Mouse (Mus musculus) intestine, embryonic 16.5 days (tissue): ENCODE data around the gene Sema6b. TPM values are rescaled to one million over a fixed set of nuclear protein-coding genes. Genes with fewer than 3 reads are reported as not detected.
"Not testable (repeated sequence)": the region's sequence is repeated elsewhere in the genome, so short reads cannot be mapped to it uniquely, and the experiment has no call there.

Source experiments
- ATAC-seq: fragments of 200-750 bp; cut with Nextera tagmentation; 2 replicates; pipeline ENCODE4 v1.8.0; 2017; ENCODE audit warnings: moderate TSS enrichment, moderate library complexity
- H3K27ac ChIP-seq: fragments of 300-500 bp; sonication (generic); 2 replicates; pipeline ENCODE4 v1.5.1; 2014; ENCODE audit warnings: mild to moderate bottlenecking, low read length
- H3K27me3 ChIP-seq: fragments of 300-500 bp; sonication (generic); replicated peaks from 2 replicates; pipeline ENCODE4 v1.6.1; 2014; ENCODE audit warnings: low read length, control low read depth, mixed read lengths; ENCODE audit not compliant: control insufficient read depth, insufficient read depth
- H3K36me3 ChIP-seq: fragments of 300-500 bp; sonication (generic); 2 replicates; pipeline ENCODE4 v1.6.1; 2014; ENCODE audit warnings: low read length, control low read depth; ENCODE audit not compliant: control insufficient read depth, insufficient read depth
- H3K4me1 ChIP-seq: fragments of 300-500 bp; sonication (generic); 2 replicates; pipeline ENCODE4 v1.6.1; 2014; ENCODE audit warnings: low read length, control low read depth, mixed read lengths; ENCODE audit not compliant: control insufficient read depth, insufficient read depth
- H3K4me2 ChIP-seq: fragments of 300-500 bp; sonication (generic); 2 replicates; pipeline ENCODE4 v1.6.1; 2014; ENCODE audit warnings: low read depth, low read length, control low read depth
- H3K4me3 ChIP-seq: fragments of 300-500 bp; sonication (generic); 2 replicates; pipeline ENCODE4 v1.5.1; 2014; ENCODE audit warnings: mild to moderate bottlenecking, low read length
- H3K9ac ChIP-seq: fragments of 300-500 bp; sonication (generic); 2 replicates; pipeline ENCODE4 v1.6.1; 2014; ENCODE audit warnings: low read depth, low read length
- H3K9me3 ChIP-seq: fragments of 300-500 bp; sonication (generic); 2 replicates; pipeline ENCODE4 v1.6.1; 2016; ENCODE audit warnings: low read length, control low read depth; ENCODE audit not compliant: control insufficient read depth
- WGBS: fragments of 180-500 bp; shearing (Covaris S2); extraction: QIAGEN DNeasy Blood & Tissue Kit; methylation state at CpG from one replicate; pipeline ENCODE4 v1.1.7; 2014; 5-methylcytosine and 5-hydroxymethylcytosine counted together
- polyA plus RNA-seq: library from polyadenylated mRNA; unstranded; fragments of >200 nt; fragmentation: Nextera tagmentation; extraction: Ambion mirVana; gene quantifications from 2 replicates; pipeline ENCODE4 v1.2.1, GENCODE M21; 2015

Sema6b gene
- polyA plus RNA-seq, 1 experiment from 2014 or later, result 0.81 TPM

GRCm38 (mm10) chr17:56112743-56113142 lies 27.4 kb downstream of the Sema6b start:
- 69% methylated on average over 3 of the region's 3 CpGs for WGBS
- H3K27me3 ChIP-seq, result 0 out of 2 replicates have a peak, but pooled peaks cover 2% of the 10 kb centered on the region
- H3K9ac ChIP-seq, result no peak overlapping the region
- no peak overlapping the region for H3K4me2 ChIP-seq
- no peaks in the 10 kb centered on the region for H3K36me3 ChIP-seq
- peaks cover 14% of the 10 kb centered on the region for H3K4me1 ChIP-seq
- H3K9me3 ChIP-seq, result no peaks in the 10 kb centered on the region
- no peak for ATAC-seq
- no peak overlapping the region for H3K4me3 ChIP-seq
- H3K27ac ChIP-seq, result no peak overlapping the region

DNA sequence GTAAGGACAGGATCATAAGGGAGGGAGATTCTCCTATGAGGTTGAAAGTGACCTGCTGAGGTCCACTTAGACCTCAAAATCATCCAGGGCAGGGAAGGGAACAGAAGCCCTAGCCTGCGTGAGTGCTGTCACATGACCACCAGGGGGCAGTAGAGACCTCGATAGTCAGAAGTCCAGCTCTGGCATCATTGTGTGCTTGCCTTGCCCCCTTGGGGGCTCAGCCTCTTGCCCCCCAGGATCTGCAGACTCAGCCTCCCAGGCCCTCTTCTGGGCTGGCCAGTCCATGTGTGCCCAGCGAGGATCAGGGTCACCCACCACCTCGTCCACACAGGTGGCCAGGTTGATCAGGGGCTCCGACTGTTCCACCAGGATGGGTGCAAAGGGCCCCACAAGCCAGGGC lies 28.3 kb downstream of the Sema6b start:
- no peak overlapping the region for H3K9ac ChIP-seq
- no peaks in the 10 kb centered on the region for H3K36me3 ChIP-seq
- H3K4me1 ChIP-seq, result peaks cover 8% of the 10 kb centered on the region
- H3K9me3 ChIP-seq, result no peaks in the 10 kb centered on the region
- peak; percentile 31 for ATAC-seq
- no peak overlapping the region for H3K27ac ChIP-seq
- WGBS, result 46% methylated on average over 5 of the region's 5 CpGs
- H3K4me2 ChIP-seq, result no peak overlapping the region
- no peak overlapping the region for H3K4me3 ChIP-seq
- H3K27me3 ChIP-seq, result 0 out of 2 replicates have a peak, but pooled peaks cover 2% of the 10 kb centered on the region

- Histone ChIP-seq H3K27me3 (no peaks in the 10 kb centered on the region), H3K4me2 (no peak overlapping the region), H3K9me3 (no peaks in the 10 kb centered on the region), H3K36me3 (no peaks in the 10 kb centered on the region), H3K27ac (no peak overlapping the region), H3K4me3 (no peak overlapping the region), H3K4me1 (peaks cover 8% of the 10 kb centered on the region), H3K9ac (no peak overlapping the region)
- 67% methylated on average over 1 of the region's 1 CpGs for WGBS
- no peak for ATAC-seq
Measured at GRCm38 (mm10) chr17:56111021-56111420, 29.1 kb downstream of the Sema6b start.

DNA sequence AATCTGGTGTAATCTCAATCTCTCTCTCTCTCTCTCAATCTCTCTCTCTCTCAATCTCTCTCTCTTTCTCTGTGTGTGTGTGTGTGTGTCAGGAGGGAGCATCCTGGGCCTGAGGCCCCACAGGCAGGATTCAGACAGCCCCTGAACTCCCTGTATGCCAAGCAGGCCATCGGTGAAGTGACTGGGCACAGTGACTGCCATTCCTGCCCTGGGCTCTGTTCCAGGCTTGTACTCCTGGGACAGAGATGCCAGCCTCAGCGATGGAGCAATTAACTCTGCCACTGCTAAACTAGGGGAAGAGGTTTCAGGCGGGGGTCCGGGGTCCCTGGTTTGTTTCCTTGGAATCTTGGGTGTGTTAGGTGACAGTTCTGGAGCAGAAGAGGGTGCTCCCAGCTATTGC lies 29.6 kb downstream of the Sema6b start:
- Histone ChIP-seq H3K27me3 (no peaks in the 10 kb centered on the region), H3K4me1 (peaks cover 8% of the 10 kb centered on the region), H3K4me3 (no peak overlapping the region), H3K27ac (no peak overlapping the region), H3K4me2 (no peak overlapping the region), H3K9ac (no peak overlapping the region), H3K36me3 (no peaks in the 10 kb centered on the region), H3K9me3 (no peaks in the 10 kb centered on the region)
- ATAC-seq, result no peak
- 74% methylated on average over 4 of the region's 4 CpGs for WGBS

- peak; percentile 37 for ATAC-seq
- Histone ChIP-seq H3K36me3 (no peaks in the 10 kb centered on the region), H3K27ac (no peak within 1 kb of the TSS), H3K27me3 (no peaks in the 10 kb centered on the region), H3K4me1 (peaks cover 8% of the 10 kb centered on the region), H3K9me3 (no peaks in the 10 kb centered on the region), H3K4me3 (no peak within 1 kb of the TSS), H3K9ac (peak within 1 kb of the TSS; percentile 33; the same call in 1 of the 2 replicates), H3K4me2 (no peak within 1 kb of the TSS)
- WGBS, result 61% methylated on average over 10 of the region's 10 CpGs
Measured at GRCm38 (mm10) chr17:56109219-56110051, 30.7 kb downstream of the Sema6b start, which contains the start of gene Plin4. TSS of gene Plin4 (minus strand) at chr17:56109803.

DNA sequence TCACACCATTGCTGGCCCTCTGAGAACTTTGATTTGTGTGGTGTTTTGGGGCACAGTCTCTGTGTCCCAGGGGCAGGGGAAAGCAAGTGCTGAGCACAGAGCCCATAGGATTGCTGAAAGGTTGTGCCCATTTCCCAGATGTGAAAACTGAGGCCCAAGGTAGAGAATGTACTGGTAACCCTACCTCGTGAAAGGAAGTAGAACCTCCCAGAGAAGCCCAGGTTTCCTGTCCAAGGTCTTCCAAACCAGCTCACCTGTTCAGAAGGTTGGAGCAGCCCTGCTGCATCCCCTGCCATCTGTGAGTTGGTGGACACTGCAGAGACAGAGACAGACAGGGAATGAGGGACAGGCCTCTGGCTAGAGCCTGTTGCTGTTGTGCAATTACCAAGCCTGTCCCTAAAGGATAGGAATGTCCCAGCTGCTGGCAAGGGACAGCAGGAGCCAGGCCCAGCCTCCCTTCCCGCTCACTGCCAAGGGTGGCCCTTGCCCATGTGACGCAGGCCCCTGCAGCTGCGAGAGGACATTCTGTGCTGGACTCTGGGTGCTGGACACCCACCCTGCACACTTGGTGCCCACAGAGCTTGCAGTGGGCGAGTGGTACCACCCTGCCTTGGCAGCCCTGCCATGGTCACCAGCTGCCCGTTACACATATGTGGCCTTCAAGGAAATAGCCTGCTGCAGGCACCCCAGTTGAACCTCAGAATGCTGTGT lies 31.7 kb downstream of the Sema6b start:
- Histone ChIP-seq H3K9ac (no peak overlapping the region), H3K27me3 (no peaks in the 10 kb centered on the region), H3K9me3 (no peaks in the 10 kb centered on the region), H3K4me3 (no peak overlapping the region), H3K27ac (no peak overlapping the region), H3K4me2 (no peak overlapping the region), H3K36me3 (no peaks in the 10 kb centered on the region), H3K4me1 (peaks cover 8% of the 10 kb centered on the region; the same call in 1 of the 2 replicates)
- WGBS, result 70% methylated on average over 6 of the region's 6 CpGs
- ATAC-seq, result peak; percentile 21; the same call in 1 of the 2 replicates

GRCm38 (mm10) chr17:56107736-56108135 lies 32.4 kb downstream of the Sema6b start:
- ATAC-seq, result no peak
- 76% methylated on average over 2 of the region's 2 CpGs for WGBS
- no peak overlapping the region for H3K4me3 ChIP-seq
- no peaks in the 10 kb centered on the region for H3K27me3 ChIP-seq
- peaks cover 8% of the 10 kb centered on the region; the same call in 1 of the 2 replicates for H3K4me1 ChIP-seq
- no peak overlapping the region for H3K9ac ChIP-seq
- no peaks in the 10 kb centered on the region for H3K9me3 ChIP-seq
- no peaks in the 10 kb centered on the region for H3K36me3 ChIP-seq
- no peak overlapping the region for H3K4me2 ChIP-seq
- H3K27ac ChIP-seq, result no peak overlapping the region

- Histone ChIP-seq H3K27me3 (no peaks in the 10 kb centered on the region), H3K36me3 (peaks cover 5% of the 10 kb centered on the region), H3K9me3 (no peaks in the 10 kb centered on the region), H3K27ac (no peak overlapping the region), H3K4me2 (no peak overlapping the region), H3K4me1 (peaks cover 8% of the 10 kb centered on the region; the same call in 1 of the 2 replicates), H3K4me3 (no peak overlapping the region), H3K9ac (no peak overlapping the region)
- no peak for ATAC-seq
- 68% methylated on average over 4 of the region's 4 CpGs for WGBS
Measured at GRCm38 (mm10) chr17:56106981-56107380, 33.2 kb downstream of the Sema6b start.

GRCm38 (mm10) chr17:56106436-56106835 lies 33.7 kb downstream of the Sema6b start:
- not testable (repeated sequence) for H3K27me3 ChIP-seq, H3K4me2 ChIP-seq, ATAC-seq, H3K36me3 ChIP-seq, H3K27ac ChIP-seq, H3K9ac ChIP-seq, H3K4me1 ChIP-seq, H3K4me3 ChIP-seq, H3K9me3 ChIP-seq
- WGBS, result 94% methylated on average over 4 of the region's 4 CpGs
